Mouse (Mus musculus) embryonic facial prominence, embryonic 14.5 days (tissue): ENCODE measurements at regions not wholly inside any gene's neighbourhood (a gene's known extent, or its start where the extent isn't known, plus 50 kb on each side); places are given as distances from the start of the nearest gene placed in this dataset.
A peak's percentile ranks its signal among the peaks of the same experiment; 100 is the strongest.

Experiments used
- ATAC-seq: fragments of 200-750 bp; cut with Nextera tagmentation; 2 replicates; pipeline ENCODE4 v1.8.0; 2017; ENCODE audit warnings: low read depth, moderate number of reproducible peaks, moderate TSS enrichment
- DNase-seq: peaks from one replicate; pipeline ENCODE4 v3.0.0-alpha.2; 2015; ENCODE audit warnings: low spot score
- H3K27ac ChIP-seq: fragments of 300-500 bp; sonication (generic); replicated peaks from 2 replicates; pipeline ENCODE4 v1.5.1; 2014; ENCODE audit warnings: low read depth, mild to moderate bottlenecking, low read length, moderate library complexity
- H3K27me3 ChIP-seq: fragments of 300-500 bp; sonication (generic); replicated peaks from 2 replicates; pipeline ENCODE4 v1.6.1; 2014; ENCODE audit warnings: low read length; ENCODE audit not compliant: control insufficient read depth, insufficient read depth
- H3K36me3 ChIP-seq: fragments of 300-500 bp; sonication (generic); 2 replicates; pipeline ENCODE4 v1.6.1; 2014; ENCODE audit warnings: low read length, mixed read lengths; ENCODE audit not compliant: control insufficient read depth, insufficient read depth
- H3K4me1 ChIP-seq: fragments of 300-500 bp; sonication (generic); 2 replicates; pipeline ENCODE4 v1.6.1; 2014; ENCODE audit warnings: antibody characterized with exemption, low read length; ENCODE audit not compliant: control insufficient read depth, insufficient read depth
- H3K4me2 ChIP-seq: fragments of 300-500 bp; sonication (generic); 2 replicates; pipeline ENCODE4 v1.6.1; 2014; ENCODE audit warnings: low read depth, mild to moderate bottlenecking, low read length, moderate library complexity, mixed read lengths
- H3K4me3 ChIP-seq: fragments of 300-500 bp; sonication (generic); 2 replicates; pipeline ENCODE4 v1.5.1; 2014; ENCODE audit warnings: low read depth, mild to moderate bottlenecking, low read length
- H3K9ac ChIP-seq: fragments of 300-500 bp; sonication (generic); 2 replicates; pipeline ENCODE4 v1.6.1; 2014; ENCODE audit warnings: low read depth, mild to moderate bottlenecking, low read length, moderate library complexity, mixed read lengths
- H3K9me3 ChIP-seq: fragments of 300-500 bp; sonication (generic); 2 replicates; pipeline ENCODE4 v1.6.1; 2016; ENCODE audit warnings: low read length; ENCODE audit not compliant: control insufficient read depth
- WGBS: fragments of 180-500 bp; shearing (Covaris S2); extraction: QIAGEN DNeasy Blood & Tissue Kit; methylation state at CpG from one replicate; pipeline ENCODE4 v1.1.7; 2014; 5-methylcytosine and 5-hydroxymethylcytosine counted together

DNA sequence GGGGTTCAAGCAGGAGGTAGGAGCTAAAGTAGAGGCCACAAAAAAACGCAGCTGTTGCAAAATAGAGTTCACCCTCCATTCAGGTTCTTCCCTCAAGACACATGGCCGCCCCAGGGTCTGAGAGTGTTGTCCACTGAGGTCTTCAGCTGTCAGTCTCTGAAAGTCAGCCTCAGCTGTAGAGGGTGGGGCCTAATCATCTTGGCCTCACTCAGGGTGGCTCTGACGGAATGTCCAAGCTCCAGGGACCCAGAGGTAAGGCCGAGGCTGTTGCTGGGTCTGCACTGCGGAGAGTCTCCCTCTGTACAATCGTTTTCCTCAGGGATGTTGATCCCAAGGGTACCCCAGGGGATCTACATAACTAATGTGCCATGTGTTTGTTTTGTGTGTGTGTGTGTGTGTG is 55.2 kb upstream of the Ptgfrn start:
- H3K9me3 ChIP-seq = no peaks in the 10 kb centered on the region
- no peaks in the 10 kb centered on the region for H3K36me3 ChIP-seq
- DNase-seq (peak; percentile 13), ATAC-seq (no peak)
- 46% methylated on average over 6 of the region's 6 CpGs for WGBS
- H3K4me2 ChIP-seq = no peak overlapping the region
- H3K4me3 ChIP-seq = no peak overlapping the region
- no peak overlapping the region for H3K27ac ChIP-seq
- H3K9ac ChIP-seq = no peak overlapping the region
- no peaks in the 10 kb centered on the region for H3K27me3 ChIP-seq
- H3K4me1 ChIP-seq = peaks cover 33% of the 10 kb centered on the region

DNA sequence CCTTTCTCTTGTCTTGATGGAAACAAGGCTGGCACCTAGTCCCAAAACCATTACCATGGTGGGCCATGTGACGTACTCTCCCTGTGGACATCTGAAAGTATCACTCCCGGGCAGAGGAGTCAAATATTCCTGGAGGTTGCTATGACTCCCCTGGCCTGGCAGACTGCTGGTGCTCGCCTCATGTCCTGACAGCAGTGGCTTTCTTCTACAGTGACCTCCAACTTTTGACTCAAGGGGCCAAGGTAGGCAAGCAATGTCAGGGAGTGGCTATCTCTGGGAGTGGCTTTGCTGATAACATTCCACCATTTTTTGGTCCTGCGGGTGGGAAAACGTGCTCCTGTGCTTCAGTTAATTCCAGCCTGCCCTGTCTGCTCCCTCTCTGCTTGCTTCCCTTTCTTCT is 54.7 kb upstream of the Ptgfrn start:
- Histone ChIP-seq H3K4me2 (no peak overlapping the region), H3K9me3 (no peaks in the 10 kb centered on the region), H3K27me3 (no peaks in the 10 kb centered on the region), H3K9ac (no peak overlapping the region), H3K4me1 (peaks cover 33% of the 10 kb centered on the region), H3K27ac (no peak overlapping the region), H3K36me3 (no peaks in the 10 kb centered on the region), H3K4me3 (no peak overlapping the region)
- no peak for ATAC-seq
- 79% methylated on average over 5 of the region's 5 CpGs for WGBS
- no peak for DNase-seq

GRCm38 (mm10) chr3:101163991-101164434 is 53.9 kb upstream of the Ptgfrn start:
- Histone ChIP-seq H3K27ac (no peak overlapping the region), H3K9me3 (no peaks in the 10 kb centered on the region), H3K4me1 (peaks cover 33% of the 10 kb centered on the region), H3K27me3 (no peaks in the 10 kb centered on the region), H3K4me2 (no peak overlapping the region), H3K4me3 (no peak overlapping the region), H3K36me3 (no peaks in the 10 kb centered on the region), H3K9ac (no peak overlapping the region)
- 88% methylated on average over 4 of the region's 4 CpGs for WGBS
- DNase-seq (no peak), ATAC-seq (no peak)

DNA sequence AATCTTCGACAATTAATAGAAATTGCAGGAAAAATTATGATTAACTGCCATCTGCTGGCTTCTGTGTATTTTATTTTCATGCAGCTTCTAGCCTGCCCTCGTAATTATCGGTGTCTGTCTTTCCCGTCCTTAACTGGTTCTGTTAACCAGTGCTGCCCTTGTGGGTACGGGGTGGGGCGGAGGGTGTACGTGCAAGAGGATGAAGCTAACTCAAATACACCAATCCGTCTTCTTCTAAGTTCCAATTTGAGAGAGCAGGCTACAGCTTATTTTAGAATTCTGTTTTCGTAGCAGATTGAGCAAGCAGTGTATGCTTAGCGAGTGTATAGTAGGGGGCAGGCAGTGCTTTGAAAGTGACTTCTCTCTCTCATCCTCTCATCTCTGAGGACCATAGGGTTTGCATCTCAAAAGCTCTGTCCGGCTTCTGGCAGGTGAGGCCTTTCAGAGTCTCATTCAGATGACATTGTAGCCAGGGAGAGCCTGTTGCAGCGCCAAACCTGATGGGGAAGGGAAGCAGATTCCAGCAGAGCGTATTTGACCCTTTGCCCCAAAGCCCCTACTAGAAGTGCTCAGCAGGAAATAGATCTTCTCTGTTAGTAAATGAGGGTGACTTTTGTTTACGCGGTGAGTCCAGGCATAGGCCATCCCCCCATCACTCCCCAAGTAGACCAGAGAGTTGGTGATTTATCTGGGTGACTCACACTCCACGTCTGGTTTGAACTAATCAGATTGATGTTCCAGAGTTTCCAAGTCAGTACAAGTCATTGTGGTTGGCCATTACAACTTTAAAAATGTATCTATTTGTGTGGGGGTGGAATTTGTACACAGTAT is 53.3 kb upstream of the Ptgfrn start:
- Histone ChIP-seq H3K4me3 (no peak overlapping the region), H3K27ac (0 out of 2 replicates have a peak overlapping the region, but pooled peaks have one; percentile 18), H3K4me2 (peak overlapping the region; percentile 38), H3K27me3 (no peaks in the 10 kb centered on the region), H3K9me3 (no peaks in the 10 kb centered on the region), H3K4me1 (peaks cover 33% of the 10 kb centered on the region), H3K9ac (no peak overlapping the region), H3K36me3 (no peaks in the 10 kb centered on the region)
- DNase-seq (peak; percentile 30), ATAC-seq (no peak)
- WGBS = 31% methylated on average over 16 of the region's 16 CpGs

DNA sequence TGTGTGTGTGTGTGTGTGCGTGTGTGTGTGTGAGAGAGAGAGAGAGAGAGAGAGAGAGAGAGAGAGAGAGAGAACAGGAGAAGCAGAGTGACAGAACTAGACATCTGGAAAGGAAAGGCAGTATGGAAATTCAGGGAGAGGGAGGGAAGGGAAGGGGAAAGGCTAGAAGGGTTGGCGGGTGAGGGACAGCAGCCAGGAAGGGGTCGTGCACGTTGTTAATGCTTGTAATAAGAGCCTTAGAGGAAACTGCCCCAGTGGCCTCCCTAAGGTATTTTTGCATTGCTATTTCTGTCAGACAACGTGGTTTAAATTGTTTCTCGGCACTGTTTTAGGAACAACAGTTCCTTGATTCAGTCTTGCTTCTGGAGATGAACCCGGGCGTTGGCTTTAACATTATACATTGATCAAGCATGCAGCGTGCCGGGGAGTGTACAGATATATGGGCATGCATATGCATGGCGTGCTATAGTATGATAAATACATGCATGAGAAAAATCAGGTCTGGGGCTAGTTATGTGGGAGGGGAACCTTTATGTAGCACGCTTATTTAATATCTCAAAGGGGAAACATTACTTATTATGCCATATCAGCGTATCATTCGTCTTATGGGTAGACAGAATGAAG is 52.6 kb upstream of the Ptgfrn start:
- ATAC-seq = peak; percentile 78
- Histone ChIP-seq H3K27ac (peak overlapping the region; percentile 77), H3K4me2 (peak overlapping the region; percentile 38)

GRCm38 (mm10) chr3:101161941-101162531 is 52.0 kb upstream of the Ptgfrn start:
- H3K9ac ChIP-seq = no peak overlapping the region; the same call in 1 of the 2 replicates
- 20% methylated on average over 14 of the region's 14 CpGs for WGBS
- no peak overlapping the region for H3K4me3 ChIP-seq
- no peaks in the 10 kb centered on the region for H3K27me3 ChIP-seq
- ATAC-seq = peak; percentile 61
- H3K9me3 ChIP-seq = no peaks in the 10 kb centered on the region
- H3K4me1 ChIP-seq = peaks cover 33% of the 10 kb centered on the region
- H3K27ac ChIP-seq = peak overlapping the region; percentile 77
- H3K4me2 ChIP-seq = peak overlapping the region; percentile 38
- peak; percentile 39 for DNase-seq
- H3K36me3 ChIP-seq = no peaks in the 10 kb centered on the region

More for the DNA sequence above, 52.6 kb upstream of the Ptgfrn start:
- peaks cover 33% of the 10 kb centered on the region for H3K4me1 ChIP-seq
- H3K9ac ChIP-seq = no peak overlapping the region
- H3K36me3 ChIP-seq = no peaks in the 10 kb centered on the region
- no peak overlapping the region for H3K4me3 ChIP-seq
- H3K9me3 ChIP-seq = no peaks in the 10 kb centered on the region
- no peaks in the 10 kb centered on the region for H3K27me3 ChIP-seq
- peak; percentile 92 for DNase-seq
- 16% methylated on average over 14 of the region's 14 CpGs for WGBS

- ATAC-seq (peak; percentile 54), DNase-seq (peak; percentile 77)
- peak overlapping the region; percentile 77 for H3K27ac ChIP-seq
- 18% methylated on average over 11 of the region's 11 CpGs for WGBS
- no peaks in the 10 kb centered on the region for H3K27me3 ChIP-seq
- no peaks in the 10 kb centered on the region for H3K9me3 ChIP-seq
- no peak overlapping the region; the same call in 1 of the 2 replicates for H3K9ac ChIP-seq
- H3K36me3 ChIP-seq = no peaks in the 10 kb centered on the region
- no peak overlapping the region for H3K4me3 ChIP-seq
- H3K4me1 ChIP-seq = peaks cover 33% of the 10 kb centered on the region
- H3K4me2 ChIP-seq = peak overlapping the region; percentile 38
Measured at GRCm38 (mm10) chr3:101161421-101161940, 51.4 kb upstream of the Ptgfrn start.
